Mouse (Mus musculus): Measurements from ENCODE around the gene Pigk.

DNA sequence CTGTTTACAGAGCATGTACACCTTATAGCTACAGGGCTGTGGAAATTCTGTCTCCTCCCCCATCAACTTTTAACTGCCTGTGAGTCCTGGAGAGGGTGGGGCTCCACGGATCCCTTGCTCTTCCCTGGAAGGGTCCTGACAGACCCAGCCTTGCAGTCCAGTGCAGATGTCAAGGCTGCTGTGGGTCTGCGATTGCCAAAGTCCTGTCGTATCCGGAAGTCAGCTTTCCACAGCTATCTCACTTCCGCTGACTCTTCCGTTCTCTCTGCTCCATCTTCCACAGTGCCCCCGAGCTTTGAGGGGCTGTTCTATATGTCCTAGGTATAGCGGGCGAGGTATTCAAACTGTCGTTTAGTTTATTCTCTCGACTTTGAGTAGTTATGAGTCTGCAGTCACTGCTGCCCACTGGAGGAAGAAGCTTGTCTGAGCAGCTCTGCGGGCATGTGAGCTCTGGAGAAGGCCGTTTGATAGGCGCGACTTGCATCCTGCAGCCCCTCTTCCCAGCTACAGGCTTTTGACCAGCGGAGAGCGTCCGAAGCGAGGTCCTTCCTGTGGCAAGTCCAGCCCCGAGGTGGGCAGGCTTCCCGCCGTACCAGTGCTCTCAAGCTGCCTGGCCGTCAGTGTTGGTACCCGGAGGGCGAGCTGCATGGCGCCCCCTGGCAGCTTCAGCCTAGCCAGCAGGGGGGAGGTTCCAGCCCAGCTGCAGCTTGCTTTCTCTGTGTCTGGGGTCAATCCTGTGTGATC lies 49.4 kb downstream of the Pigk start:
- no peak for TF ChIP-seq CTCF (IDR thresholded peaks at IDR 0.05; ENCODE audit: extremely low read depth, insufficient read length, insufficient replicate concordance, low read depth, low read length)
- no peak for TF ChIP-seq POLR2A (IDR thresholded peaks at IDR 0.05; ENCODE audit: low read depth, low read length)
